Mouse (Mus musculus) heart, postnatal 0 days (tissue): Measurements from ENCODE around the gene Hnf1b.

Experiments
- CTCF ChIP-seq: IDR thresholded peaks from 2 replicates; pipeline ENCODE4 v1.5.1; 2016; ENCODE audit warnings: antibody characterized with exemption, control low read depth, low read depth
- EP300 ChIP-seq: IDR thresholded peaks from 2 replicates; pipeline ENCODE4 v1.6.1; 2016; ENCODE audit warnings: antibody characterized with exemption, low read depth

DNA sequence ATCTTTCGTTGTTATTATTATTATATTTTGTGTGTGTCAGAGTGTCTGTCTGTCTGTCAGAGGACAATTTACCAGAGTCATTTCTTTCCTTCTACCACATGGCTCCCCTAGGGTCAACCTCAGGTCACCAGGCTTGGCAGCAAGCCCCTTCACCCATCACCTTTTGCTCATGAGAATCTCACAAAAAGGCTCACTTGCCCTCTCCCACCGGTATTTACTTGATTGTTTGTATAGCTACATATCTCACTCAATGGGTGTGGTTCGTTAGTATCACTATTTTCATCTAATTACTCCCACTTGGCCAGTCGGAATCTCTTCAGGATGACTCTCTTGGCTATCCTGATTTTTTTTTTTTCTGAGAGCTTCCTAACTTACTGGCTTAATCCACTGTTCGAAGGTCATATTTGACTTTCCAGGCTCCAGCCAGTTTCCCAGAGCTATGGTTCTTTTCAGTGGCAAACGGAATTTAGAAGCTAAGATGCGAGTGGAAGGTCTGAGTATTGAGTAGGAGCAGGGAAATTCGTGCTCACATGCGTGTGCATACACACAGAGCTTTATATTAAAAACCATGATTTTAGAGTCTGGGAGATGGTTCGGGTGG is 82.7 kb downstream of the Hnf1b start:
- no peak for TF ChIP-seq CTCF
- no peak for TF ChIP-seq EP300
